Mouse (Mus musculus) stomach, embryonic 14.5 days (tissue): ENCODE data around the gene Fut2. TPM values are rescaled to one million over a fixed set of nuclear protein-coding genes. Genes with fewer than 3 reads are reported as not detected.

Experiments
- ATAC-seq: fragments of 200-750 bp; cut with Nextera tagmentation; 2 replicates; pipeline ENCODE4 v1.8.0; 2017; ENCODE audit warnings: low read depth, moderate TSS enrichment; ENCODE audit not compliant: insufficient number of reproducible peaks, insufficient read depth, low FRiP score
- H3K27ac ChIP-seq: fragments of 300-500 bp; sonication (generic); 2 replicates; pipeline ENCODE4 v1.5.1; 2014; ENCODE audit warnings: mild to moderate bottlenecking, low read length, moderate library complexity, mixed read lengths
- H3K27me3 ChIP-seq: fragments of 300-500 bp; sonication (generic); 2 replicates; pipeline ENCODE4 v1.6.1; 2014; ENCODE audit warnings: low read length, control low read depth, mixed read lengths; ENCODE audit not compliant: control insufficient read depth, insufficient read depth
- H3K36me3 ChIP-seq: fragments of 300-500 bp; sonication (generic); 2 replicates; pipeline ENCODE4 v1.6.1; 2014; ENCODE audit warnings: mild to moderate bottlenecking, control low read depth, low read length, moderate library complexity, mixed read lengths; ENCODE audit not compliant: control insufficient read depth, insufficient read depth
- H3K4me1 ChIP-seq: fragments of 300-500 bp; sonication (generic); 2 replicates; pipeline ENCODE4 v1.6.1; 2014; ENCODE audit warnings: low read length, control low read depth, mixed read lengths; ENCODE audit not compliant: control insufficient read depth, insufficient read depth
- H3K4me2 ChIP-seq: fragments of 300-500 bp; sonication (generic); replicated peaks from 2 replicates; pipeline ENCODE4 v1.6.1; 2014; ENCODE audit warnings: low read depth, low read length, control low read depth
- H3K4me3 ChIP-seq: fragments of 300-500 bp; sonication (generic); 2 replicates; pipeline ENCODE4 v1.5.1; 2014; ENCODE audit warnings: low read depth, low read length, control low read depth
- H3K9ac ChIP-seq: fragments of 300-500 bp; sonication (generic); replicated peaks from 2 replicates; pipeline ENCODE4 v1.6.1; 2014; ENCODE audit warnings: low read depth, mild to moderate bottlenecking, control low read depth, low read length, moderate library complexity, mixed read lengths
- H3K9me3 ChIP-seq: fragments of 300-500 bp; sonication (generic); 2 replicates; pipeline ENCODE4 v1.6.1; 2016; ENCODE audit warnings: low read depth, low read length, control low read depth; ENCODE audit not compliant: control insufficient read depth
- WGBS: fragments of 180-500 bp; shearing (Covaris S2); extraction: QIAGEN DNeasy Blood & Tissue Kit; methylation state at CpG from one replicate; pipeline ENCODE4 v1.1.7; 2014; 5-methylcytosine and 5-hydroxymethylcytosine counted together
- polyA plus RNA-seq: library from polyadenylated mRNA; unstranded; fragments of >200 nt; fragmentation: Nextera tagmentation; extraction: Ambion mirVana; gene quantifications from 2 replicates; pipeline ENCODE4 v1.2.1, GENCODE M21; 2014

Gene Fut2
- polyA plus RNA-seq, 1 experiment from 2014 or later: 6.1 TPM

GRCm38 (mm10) chr7:45710477-45711191 lies 44.4 kb upstream of the Fut2 start:
- 88% methylated on average over 20 of the region's 20 CpGs for WGBS
- H3K9ac ChIP-seq: no peak overlapping the region
- H3K4me2 ChIP-seq: no peak overlapping the region

GRCm38 (mm10) chr7:45709677-45710355 lies 43.6 kb upstream of the Fut2 start:
- Histone ChIP-seq H3K4me2 (no peak overlapping the region), H3K9me3 (no peaks in the 10 kb centered on the region), H3K27ac (no peak overlapping the region), H3K4me1 (peaks cover 29% of the 10 kb centered on the region), H3K9ac (no peak overlapping the region), H3K36me3 (peaks cover 41% of the 10 kb centered on the region), H3K4me3 (no peak overlapping the region), H3K27me3 (no peaks in the 10 kb centered on the region)
- 74% methylated on average over 14 of the region's 14 CpGs for WGBS
- ATAC-seq: no peak

More at GRCm38 (mm10) chr7:45710477-45711191, 44.4 kb upstream of the Fut2 start:
- peaks cover 41% of the 10 kb centered on the region for H3K36me3 ChIP-seq
- H3K4me1 ChIP-seq: peaks cover 32% of the 10 kb centered on the region
- no peak overlapping the region for H3K27ac ChIP-seq
- ATAC-seq: no peak
- no peak overlapping the region for H3K4me3 ChIP-seq
- no peaks in the 10 kb centered on the region for H3K9me3 ChIP-seq
- H3K27me3 ChIP-seq: no peaks in the 10 kb centered on the region

- H3K27me3 ChIP-seq: no peaks in the 10 kb centered on the region
- no peak for ATAC-seq
- peaks cover 24% of the 10 kb centered on the region for H3K4me1 ChIP-seq
- 34% methylated on average over 6 of the region's 6 CpGs for WGBS
- H3K4me2 ChIP-seq: no peak overlapping the region; the same call in 1 of the 2 replicates
- H3K9me3 ChIP-seq: no peaks in the 10 kb centered on the region
- no peak overlapping the region for H3K4me3 ChIP-seq
- no peak overlapping the region for H3K27ac ChIP-seq
- peaks cover 41% of the 10 kb centered on the region for H3K36me3 ChIP-seq
- H3K9ac ChIP-seq: no peak overlapping the region
Measured at GRCm38 (mm10) chr7:45709036-45709435, 42.8 kb upstream of the Fut2 start.

GRCm38 (mm10) chr7:45708221-45708761 lies 42.1 kb upstream of the Fut2 start:
- ATAC-seq: no peak
- Histone ChIP-seq H3K4me3 (0 out of 2 replicates have a peak overlapping the region, but pooled peaks have one; percentile 74), H3K9ac (0 out of 2 replicates have a peak overlapping the region, but pooled peaks have one; percentile 6), H3K27me3 (no peaks in the 10 kb centered on the region), H3K36me3 (peaks cover 36% of the 10 kb centered on the region), H3K4me1 (peaks cover 24% of the 10 kb centered on the region), H3K4me2 (peak overlapping the region; percentile 96), H3K27ac (peak overlapping the region; percentile 74; the same call in 1 of the 2 replicates), H3K9me3 (no peaks in the 10 kb centered on the region)
- 35% methylated on average over 13 of the region's 13 CpGs for WGBS

GRCm38 (mm10) chr7:45707375-45707967 lies 41.3 kb upstream of the Fut2 start:
- Histone ChIP-seq H3K4me2 (peak overlapping the region; percentile 96), H3K36me3 (peaks cover 28% of the 10 kb centered on the region), H3K27ac (peak overlapping the region; percentile 74), H3K9me3 (no peaks in the 10 kb centered on the region), H3K9ac (peak overlapping the region; percentile 73; the same call in 1 of the 2 replicates), H3K4me1 (peaks cover 22% of the 10 kb centered on the region), H3K27me3 (no peaks in the 10 kb centered on the region), H3K4me3 (peak overlapping the region; percentile 74)
- peak; percentile 8; the same call in 1 of the 2 replicates for ATAC-seq
- 1% methylated on average over 27 of the region's 27 CpGs for WGBS

- Histone ChIP-seq H3K4me1 (peaks cover 22% of the 10 kb centered on the region), H3K9me3 (no peaks in the 10 kb centered on the region), H3K27ac (peak overlapping the region; percentile 74), H3K4me2 (peak overlapping the region; percentile 96), H3K4me3 (peak overlapping the region; percentile 74), H3K9ac (peak overlapping the region; percentile 73), H3K36me3 (peaks cover 22% of the 10 kb centered on the region), H3K27me3 (no peaks in the 10 kb centered on the region)
- 1% methylated on average over 45 of the region's 45 CpGs for WGBS
- 0 out of 2 replicates have a peak, but pooled peaks have one; percentile 4 for ATAC-seq
Measured at GRCm38 (mm10) chr7:45706721-45707241, 40.6 kb upstream of the Fut2 start.

GRCm38 (mm10) chr7:45705873-45706281 lies 39.7 kb upstream of the Fut2 start:
- Histone ChIP-seq H3K4me1 (peaks cover 28% of the 10 kb centered on the region), H3K9me3 (no peaks in the 10 kb centered on the region), H3K27ac (peak overlapping the region; percentile 91; the same call in 1 of the 2 replicates), H3K36me3 (peaks cover 13% of the 10 kb centered on the region; the same call in 1 of the 2 replicates), H3K4me2 (peak overlapping the region; percentile 96), H3K27me3 (no peaks in the 10 kb centered on the region), H3K9ac (peak overlapping the region; percentile 73), H3K4me3 (peak overlapping the region; percentile 74)
- ATAC-seq: 0 out of 2 replicates have a peak, but pooled peaks have one; percentile 17
- 1% methylated on average over 7 of the region's 7 CpGs for WGBS

- WGBS: under 1% methylated on average over 21 of the region's 21 CpGs
- Histone ChIP-seq H3K9me3 (no peaks in the 10 kb centered on the region), H3K36me3 (peaks cover 10% of the 10 kb centered on the region; the same call in 1 of the 2 replicates), H3K4me3 (peak overlapping the region; percentile 74), H3K27me3 (no peaks in the 10 kb centered on the region), H3K4me1 (peaks cover 30% of the 10 kb centered on the region), H3K4me2 (peak overlapping the region; percentile 96), H3K27ac (peak overlapping the region; percentile 91), H3K9ac (peak overlapping the region; percentile 73)
- ATAC-seq: peak; percentile 0; the same call in 1 of the 2 replicates
Measured at GRCm38 (mm10) chr7:45705443-45705864, 39.3 kb upstream of the Fut2 start.
